Mouse (Mus musculus) neutrophil, adult 59 days (primary cell): ENCODE data around the gene Ssb. TPM values are rescaled to one million over a fixed set of nuclear protein-coding genes. Genes with fewer than 3 reads are reported as not detected.

ENCODE experiments used
- total RNA-seq, 2 experiments: library from RNA; stranded (reverse); gene quantifications; 1 replicate in 1 of 2; 2 replicates in 1 of 2; pipeline ENCODE4 v1.2.4; 2023

Gene Ssb
- total RNA-seq = 10 to 100 TPM; 70.5 to 90.0 TPM

GRCm38 (mm10) chr2:69861485-69862091 is at the start of gene Ssb:
Gene Ssb, plus strand, starts transcription at chr2:69861562.

DNA sequence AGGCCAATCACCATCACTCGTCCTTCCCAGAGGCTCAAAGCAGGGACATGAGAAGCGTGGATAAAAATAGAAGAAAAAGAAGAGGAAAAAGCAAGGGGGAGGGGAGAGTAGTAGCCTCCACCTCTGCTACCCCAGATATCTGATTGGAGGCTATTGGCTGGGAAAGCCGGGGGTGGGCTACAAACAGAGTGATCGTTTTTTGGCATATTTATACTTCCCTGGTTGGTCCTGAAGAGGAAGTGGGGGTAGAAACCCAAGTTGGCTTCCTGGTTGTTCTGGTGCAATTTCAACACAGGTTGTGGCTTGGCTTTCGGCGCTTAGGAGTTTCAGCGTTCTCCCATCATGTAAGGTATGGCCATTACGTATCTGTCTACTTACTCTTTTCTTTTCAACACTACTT is 39.7 kb upstream of the Ssb start, which contains the start of gene Klhl23:
Klhl23 (plus strand) TSS at position 234 of the 400 bp plus-strand sequence.

GRCm38 (mm10) chr2:69885451-69886305 is 24.3 kb downstream of the Ssb start, which contains the start of gene Mettl5:
Gene Mettl5, minus strand, starts transcription at chr2:69885615.

DNA sequence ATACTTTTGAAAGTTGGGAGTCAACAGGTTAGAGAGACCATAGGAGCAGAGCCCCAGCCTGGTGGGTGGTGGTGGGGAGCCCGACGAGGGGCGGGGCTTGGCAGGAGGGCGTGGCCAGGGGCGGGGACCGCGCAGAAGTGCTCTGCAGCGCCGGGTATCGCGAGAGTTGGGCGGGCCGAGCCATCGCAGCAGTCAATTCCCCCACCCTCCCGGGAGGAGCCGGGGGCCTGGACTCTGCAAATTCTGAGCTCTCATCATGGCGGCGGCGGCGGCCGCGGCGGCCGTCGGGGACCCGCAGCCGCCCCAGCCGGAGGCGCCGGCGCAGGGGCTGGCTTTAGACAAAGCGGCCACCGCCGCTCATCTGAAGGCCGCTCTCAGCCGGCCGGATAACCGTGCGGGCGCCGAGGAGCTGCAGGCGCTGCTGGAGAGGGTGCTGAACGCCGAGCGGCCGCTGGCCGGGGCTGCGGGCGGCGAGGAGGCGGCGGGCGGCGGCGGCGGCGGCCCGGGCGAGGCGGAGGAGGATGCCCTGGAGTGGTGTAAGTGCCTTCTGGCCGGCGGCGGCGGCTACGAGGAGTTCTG is 35.8 kb downstream of the Ssb start, which contains the start of gene Ubr3:
Ubr3 (plus strand) TSS at position 208 of the 579 bp plus-strand sequence.

Other genes starting within 250 kb of the Ssb start
- gene Bbs5, start 214.4 kb upstream of the Ssb start, total RNA-seq = under 1 TPM in 1 of 2 experiments, not detected in 1; 0.76 TPM
- under 1 TPM in 1 of 2 experiments, not detected in 1; 0.29 TPM for gene Klhl41, start 191.4 kb upstream of the Ssb start, total RNA-seq
- gene Fastkd1, start 148.0 kb upstream of the Ssb start, total RNA-seq = 1 to 10 TPM; 3.4 to 4.9 TPM
- gene Ppig, start 139.0 kb upstream of the Ssb start, total RNA-seq = 10 to 100 TPM; 55.9 to 60.3 TPM
- 1 to 10 TPM in 1 of 2 experiments, under 1 TPM in 1; 0.49 to 1.8 TPM for gene Ccdc173, start 72.0 kb upstream of the Ssb start, total RNA-seq
- 10 to 100 TPM; 14.6 to 19.8 TPM for gene Phospho2, start 71.9 kb upstream of the Ssb start, total RNA-seq
- 1 to 10 TPM; 4.5 to 6.5 TPM for gene Klhl23, start 39.6 kb upstream of the Ssb start, total RNA-seq
- 1 to 10 TPM; 9.5 to 9.7 TPM for gene Mettl5, start 24.1 kb downstream of the Ssb start, total RNA-seq
- 10 to 100 TPM; 42.0 to 46.3 TPM for gene Ubr3, start 35.7 kb downstream of the Ssb start, total RNA-seq
- not detected for gene Myo3b, start 177.6 kb downstream of the Ssb start, total RNA-seq